Mouse (Mus musculus): ENCODE results near the gene Top1. TPM values are rescaled to one million over a fixed set of nuclear protein-coding genes. Genes with fewer than 3 reads are reported as not detected.

The Top1 gene
- total and polyA plus RNA-seq, 2 experiments, result 6.2 to 26.1 TPM

DNA sequence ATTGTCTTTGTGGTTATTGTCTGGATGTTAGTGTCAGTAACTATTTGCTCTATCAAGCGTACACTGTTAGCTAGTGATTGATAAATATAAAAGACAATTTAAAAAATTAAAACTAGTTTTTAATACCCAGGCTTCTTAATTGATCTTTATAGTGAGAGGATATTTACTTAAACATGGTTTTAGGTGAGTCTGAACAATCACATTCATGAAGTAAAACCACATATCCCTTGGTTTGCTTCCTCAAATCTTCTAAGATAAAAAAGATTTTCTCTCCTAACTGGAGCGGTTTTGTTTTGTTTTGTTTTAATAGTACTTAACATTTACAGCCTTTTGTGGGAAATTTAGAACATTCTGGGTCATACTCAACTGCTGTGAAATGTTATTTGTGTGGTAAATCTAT lies 3.4 kb downstream of the Top1 start:
- no peak overlapping the region for H3K27ac ChIP-seq (replicated peaks; ENCODE audit: insufficient read depth, low read depth, low read length)
- H3K4me3 ChIP-seq (ENCODE audit: insufficient read depth, low read depth, low read length), result no peak overlapping the region
- 80% methylated on average over 2 of the region's 2 CpGs for WGBS
- H3K27me3 ChIP-seq (ENCODE audit: control insufficient read depth, insufficient read depth, low read length), result no peaks in the 10 kb centered on the region
- TF ChIP-seq CTCF (IDR thresholded peaks at IDR 0.05; ENCODE audit: low read depth, low read length) (no peak), POLR2A (IDR thresholded peaks at IDR 0.05; ENCODE audit: extremely low read depth, insufficient read depth, low read length) (no peak)
- no peak overlapping the region for H3K9ac ChIP-seq (ENCODE audit: low read depth, low read length)
- no peak for DNase-seq (ENCODE audit: extremely low read depth, low read depth, low spot score)
- peaks cover 22% of the 10 kb centered on the region; the same call in 1 of the 2 replicates for H3K79me2 ChIP-seq (ENCODE audit: control insufficient read depth, insufficient read depth, low read length)
- peaks cover 13% of the 10 kb centered on the region for H3K36me3 ChIP-seq (ENCODE audit: control insufficient read depth, insufficient read depth, low read length)
- peaks cover 10% of the 10 kb centered on the region; the same call in 1 of the 2 replicates for H3K4me1 ChIP-seq (ENCODE audit: control insufficient read depth, insufficient read depth, low read length)

DNA sequence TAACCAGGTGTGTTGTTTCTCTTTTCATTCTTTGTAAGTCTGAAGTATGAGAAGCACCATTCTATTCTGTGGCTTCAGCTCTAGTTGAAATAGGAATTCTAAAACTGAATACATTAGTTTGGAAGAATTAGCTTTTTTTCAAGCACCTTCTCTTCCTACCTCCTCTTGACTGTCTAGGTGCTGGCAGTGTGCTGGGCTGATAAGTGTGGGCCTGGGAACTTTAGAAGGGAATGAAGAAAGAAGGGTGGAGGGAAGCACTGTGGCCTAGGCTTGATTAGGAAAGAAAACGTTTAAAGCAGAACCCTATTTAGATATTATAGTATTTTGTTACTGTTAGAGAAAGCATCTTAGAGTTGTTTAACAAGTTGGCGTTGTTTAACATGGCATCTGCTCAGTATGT lies 5.5 kb downstream of the Top1 start:
- Histone ChIP-seq H3K36me3 (ENCODE audit: control insufficient read depth, insufficient read depth, low read length) (peaks cover 18% of the 10 kb centered on the region), H3K27me3 (ENCODE audit: control insufficient read depth, insufficient read depth, low read length) (no peaks in the 10 kb centered on the region), H3K4me1 (ENCODE audit: control insufficient read depth, insufficient read depth, low read length) (peaks cover 10% of the 10 kb centered on the region; the same call in 1 of the 2 replicates), H3K27ac (replicated peaks; ENCODE audit: insufficient read depth, low read depth, low read length) (no peak overlapping the region), H3K4me3 (ENCODE audit: insufficient read depth, low read depth, low read length) (no peak overlapping the region), H3K79me2 (ENCODE audit: control insufficient read depth, insufficient read depth, low read length) (peaks cover 32% of the 10 kb centered on the region; the same call in 1 of the 2 replicates), H3K9ac (ENCODE audit: low read depth, low read length) (no peak overlapping the region)
- TF ChIP-seq POLR2A (IDR thresholded peaks at IDR 0.05; ENCODE audit: extremely low read depth, insufficient read depth, low read length), result no peak
- TF ChIP-seq CTCF (IDR thresholded peaks at IDR 0.05; ENCODE audit: low read depth, low read length), result no peak
- no peak for DNase-seq (ENCODE audit: extremely low read depth, low read depth, low spot score)
- 70% methylated on average over 2 of the region's 2 CpGs for WGBS

DNA sequence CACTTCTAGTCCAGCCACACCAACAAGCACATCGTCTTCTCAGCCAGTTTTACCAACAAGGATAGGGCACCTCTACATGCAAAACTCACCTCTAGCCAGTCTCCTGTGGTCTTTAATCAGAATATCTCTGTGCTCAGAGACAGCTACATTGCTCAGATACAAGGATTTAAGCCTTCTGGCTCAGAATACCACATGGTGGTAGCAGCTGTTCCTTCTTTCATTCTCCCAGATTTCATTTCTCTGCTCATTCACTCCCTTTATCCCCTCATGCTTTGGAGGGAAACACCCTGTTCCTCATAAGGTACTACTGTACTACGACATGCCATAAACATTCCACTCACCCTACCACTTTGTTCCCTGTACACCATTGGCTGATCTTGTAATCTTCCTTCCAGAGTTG lies 7.5 kb downstream of the Top1 start:
- Histone ChIP-seq H3K79me2 (ENCODE audit: control insufficient read depth, insufficient read depth, low read length) (peaks cover 24% of the 10 kb centered on the region; the same call in 1 of the 2 replicates), H3K27ac (replicated peaks; ENCODE audit: insufficient read depth, low read depth, low read length) (no peak overlapping the region), H3K4me1 (ENCODE audit: control insufficient read depth, insufficient read depth, low read length) (peaks cover 9% of the 10 kb centered on the region; the same call in 1 of the 2 replicates), H3K27me3 (ENCODE audit: control insufficient read depth, insufficient read depth, low read length) (no peaks in the 10 kb centered on the region), H3K36me3 (ENCODE audit: control insufficient read depth, insufficient read depth, low read length) (peaks cover 20% of the 10 kb centered on the region), H3K4me3 (ENCODE audit: insufficient read depth, low read depth, low read length) (no peak overlapping the region), H3K9ac (ENCODE audit: low read depth, low read length) (no peak overlapping the region)
- TF ChIP-seq POLR2A (IDR thresholded peaks at IDR 0.05; ENCODE audit: extremely low read depth, insufficient read depth, low read length) (no peak), CTCF (IDR thresholded peaks at IDR 0.05; ENCODE audit: low read depth, low read length) (no peak)
- no peak for DNase-seq (ENCODE audit: extremely low read depth, low read depth, low spot score)
- 94% methylated on average over 2 of the region's 2 CpGs for WGBS

DNA sequence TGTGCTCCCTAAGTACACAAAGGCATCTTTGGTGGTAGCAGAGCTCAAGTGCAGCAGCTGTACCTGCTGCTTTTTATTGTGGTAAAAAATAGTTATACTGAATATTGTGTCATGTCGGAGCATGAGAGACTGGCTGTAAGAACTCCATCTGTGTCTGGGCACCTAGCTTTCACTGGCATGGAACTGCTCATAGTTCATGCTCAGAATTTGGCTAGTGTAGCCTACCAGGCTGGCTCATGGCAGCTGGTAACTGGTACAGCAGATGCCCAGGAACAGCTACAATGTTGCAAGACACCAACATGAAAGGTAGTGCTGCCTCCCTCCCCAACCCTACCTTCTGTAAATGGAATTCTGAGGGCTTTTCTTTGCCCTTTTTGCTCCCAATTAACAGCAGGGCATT lies 9.9 kb downstream of the Top1 start:
- Histone ChIP-seq H3K4me1 (ENCODE audit: control insufficient read depth, insufficient read depth, low read length) (peaks cover 4% of the 10 kb centered on the region; the same call in 1 of the 2 replicates), H3K27ac (replicated peaks; ENCODE audit: insufficient read depth, low read depth, low read length) (no peak overlapping the region), H3K9ac (ENCODE audit: low read depth, low read length) (no peak overlapping the region), H3K79me2 (ENCODE audit: control insufficient read depth, insufficient read depth, low read length) (peaks cover 26% of the 10 kb centered on the region; the same call in 1 of the 2 replicates), H3K36me3 (ENCODE audit: control insufficient read depth, insufficient read depth, low read length) (peaks cover 24% of the 10 kb centered on the region), H3K4me3 (ENCODE audit: insufficient read depth, low read depth, low read length) (no peak overlapping the region), H3K27me3 (ENCODE audit: control insufficient read depth, insufficient read depth, low read length) (no peaks in the 10 kb centered on the region)
- TF ChIP-seq CTCF (IDR thresholded peaks at IDR 0.05; ENCODE audit: low read depth, low read length) (no peak), POLR2A (IDR thresholded peaks at IDR 0.05; ENCODE audit: extremely low read depth, insufficient read depth, low read length) (no peak)
- DNase-seq (ENCODE audit: extremely low read depth, low read depth, low spot score), result no peak
- WGBS, result 95% methylated on average over 1 of the region's 1 CpGs

DNA sequence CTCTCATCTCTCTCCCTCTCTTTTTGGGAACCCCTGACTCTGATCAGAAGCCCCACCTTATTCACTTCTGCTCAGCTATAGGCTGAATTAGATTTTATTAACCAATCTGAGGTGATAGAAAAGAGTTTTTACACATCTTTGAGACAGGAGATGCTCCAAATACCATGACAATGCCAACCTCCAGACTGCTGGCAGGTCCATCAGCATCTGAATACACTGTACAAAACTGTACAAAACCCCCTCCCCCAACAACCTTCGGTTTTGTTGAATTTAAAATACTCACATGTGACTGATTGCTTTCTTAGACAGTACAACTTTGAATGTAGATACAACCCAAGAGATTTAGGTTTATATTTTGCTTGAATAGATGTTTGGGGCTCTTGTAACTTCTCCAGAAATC lies 10.5 kb downstream of the Top1 start:
- H3K79me2 ChIP-seq (ENCODE audit: control insufficient read depth, insufficient read depth, low read length), result peaks cover 26% of the 10 kb centered on the region; the same call in 1 of the 2 replicates
- H3K27ac ChIP-seq (replicated peaks; ENCODE audit: insufficient read depth, low read depth, low read length), result no peak overlapping the region
- H3K4me1 ChIP-seq (ENCODE audit: control insufficient read depth, insufficient read depth, low read length), result peaks cover 4% of the 10 kb centered on the region; the same call in 1 of the 2 replicates
- no peaks in the 10 kb centered on the region for H3K27me3 ChIP-seq (ENCODE audit: control insufficient read depth, insufficient read depth, low read length)
- WGBS, result 69% methylated on average over 1 of the region's 1 CpGs
- H3K4me3 ChIP-seq (ENCODE audit: insufficient read depth, low read depth, low read length), result no peak overlapping the region
- no peak overlapping the region for H3K9ac ChIP-seq (ENCODE audit: low read depth, low read length)
- no peak for DNase-seq (ENCODE audit: extremely low read depth, low read depth, low spot score)
- peaks cover 24% of the 10 kb centered on the region for H3K36me3 ChIP-seq (ENCODE audit: control insufficient read depth, insufficient read depth, low read length)
- TF ChIP-seq POLR2A (IDR thresholded peaks at IDR 0.05; ENCODE audit: extremely low read depth, insufficient read depth, low read length), result no peak
- no peak for TF ChIP-seq CTCF (IDR thresholded peaks at IDR 0.05; ENCODE audit: low read depth, low read length)

DNA sequence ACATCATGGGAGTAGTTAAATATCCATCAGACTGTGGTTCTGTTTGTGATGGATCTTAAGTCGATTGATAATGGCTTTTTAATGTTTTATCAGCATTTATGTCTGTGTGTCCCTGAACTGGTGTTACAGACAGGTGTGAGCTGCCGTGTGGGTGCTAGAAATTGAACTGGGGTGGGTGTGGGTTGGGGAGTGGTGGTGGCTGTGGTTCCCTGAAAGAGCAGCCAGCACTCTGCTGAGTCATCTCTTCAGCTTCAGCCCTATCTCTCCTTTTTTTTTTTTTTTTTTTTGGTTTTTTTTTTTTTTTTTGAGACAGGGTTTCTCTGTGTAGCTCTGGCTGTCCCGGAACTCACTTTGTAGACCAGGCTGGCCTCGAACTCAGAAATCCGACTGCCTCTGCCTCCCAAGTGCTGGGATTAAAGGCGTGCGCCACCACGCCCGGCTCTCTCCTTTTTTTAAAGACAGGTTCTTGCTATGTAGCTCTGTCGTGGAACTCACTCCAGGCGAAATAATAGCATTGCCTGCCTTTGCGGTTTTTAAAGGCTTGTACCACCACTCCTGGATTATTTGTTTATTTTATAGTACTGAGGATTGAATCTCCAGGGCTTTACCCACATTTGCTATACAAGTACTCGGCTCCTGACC lies 12.2 kb downstream of the Top1 start:
- TF ChIP-seq POLR2A (IDR thresholded peaks at IDR 0.05; ENCODE audit: extremely low read depth, insufficient read depth, low read length) (no peak), CTCF (IDR thresholded peaks at IDR 0.05; ENCODE audit: low read depth, low read length) (no peak)
- DNase-seq (ENCODE audit: extremely low read depth, low read depth, low spot score), result no peak
- Histone ChIP-seq H3K27me3 (ENCODE audit: control insufficient read depth, insufficient read depth, low read length) (no peaks in the 10 kb centered on the region), H3K9ac (ENCODE audit: low read depth, low read length) (no peak overlapping the region), H3K4me3 (ENCODE audit: insufficient read depth, low read depth, low read length) (no peak overlapping the region), H3K27ac (replicated peaks; ENCODE audit: insufficient read depth, low read depth, low read length) (no peak overlapping the region), H3K79me2 (ENCODE audit: control insufficient read depth, insufficient read depth, low read length) (peaks cover 25% of the 10 kb centered on the region; the same call in 1 of the 2 replicates), H3K4me1 (ENCODE audit: control insufficient read depth, insufficient read depth, low read length) (peaks cover 5% of the 10 kb centered on the region), H3K36me3 (ENCODE audit: control insufficient read depth, insufficient read depth, low read length) (peaks cover 19% of the 10 kb centered on the region)
- WGBS, result 87% methylated on average over 13 of the region's 13 CpGs

Measured in liver, adult 2 months (tissue).